In genomic region chr7:4806716-4807115, GRCm38 (mm10) we compare ENCODE assay signal across 9 mouse cellular contexts. TPM values are rescaled to one million over a fixed set of nuclear protein-coding genes. Genes with fewer than 3 reads are reported as not detected.
DNase-seq lines count a peak whose midpoint lies in the region; ATAC-seq lines count a peak whose summit lies in the region.
"Had no signal": no experiment of that assay in that cellular context is flagged by ENCODE, and none has a peak within 500 bp of the region (broad histone marks: within the 10 kb centered on the region; RNA-seq: fewer than 3 reads in every experiment).

No protein-coding gene starts in this region.

- peaks cover 21% of the 10 kb centered on the region for H3K36me3 ChIP-seq in heart, embryonic 11.5 days (ENCODE audit: control insufficient read depth, insufficient read depth, low read length)
- H3K36me3 ChIP-seq in intestine, embryonic 16.5 days (ENCODE audit: control insufficient read depth, insufficient read depth, low read length) = peaks cover 23% of the 10 kb centered on the region

- no peaks in the 10 kb centered on the region for H3K9me3 ChIP-seq in heart, embryonic 11.5 days (replicated peaks; ENCODE audit: control insufficient read depth, low read length)
- no peaks in the 10 kb centered on the region for H3K9me3 ChIP-seq in intestine, embryonic 16.5 days (ENCODE audit: control insufficient read depth, low read length)

- WGBS in heart, embryonic 11.5 days (ENCODE audit: insufficient replicate concordance) = 78% methylated on average over 7 of the region's 7 CpGs
- WGBS in intestine, embryonic 16.5 days = 86% methylated on average over 7 of the region's 7 CpGs

- H3K27me3 ChIP-seq in heart, embryonic 11.5 days (ENCODE audit: control insufficient read depth, insufficient read depth, low read length) = no peaks in the 10 kb centered on the region
- no peaks in the 10 kb centered on the region for H3K27me3 ChIP-seq in intestine, embryonic 16.5 days (replicated peaks; ENCODE audit: control insufficient read depth, insufficient read depth, low read length)

- H3K9ac ChIP-seq in heart, embryonic 11.5 days (ENCODE audit: low read depth, low read length) = no peak overlapping the region
- no peak overlapping the region for H3K9ac ChIP-seq in intestine, embryonic 16.5 days (ENCODE audit: low read depth, low read length)

- DNase-seq in heart, postnatal 25 days (ENCODE audit: low spot score) = no peak
- peak; percentile 83 for DNase-seq in ZHBTc4 (ENCODE audit: low read depth, low spot score)
- peak; percentile 32 to 42 for DNase-seq in natural killer cell, adult 2 months (ENCODE audit: low spot score in 2 of 2)
- no peak for DNase-seq in left cerebral cortex, postnatal 10 days (ENCODE audit: extremely low spot score in 1 of 2, low spot score in 2 of 2)
- DNase-seq in frontal cortex, postnatal 14 days (ENCODE audit: low spot score in 2 of 2) = no peak

- intact Hi-C loops in heart, postnatal 25 days (cut with DNase I) = loop anchor here (2.0 kb wide), 1 partner anchor 14 kb away; the partner anchor contains the start of gene Rpl28
- intact Hi-C loops in left cerebral cortex, postnatal 10 days (cut with DNase I) = no loop called here

- peak; percentile 55; the same call in 1 of the 2 replicates for ATAC-seq in heart, embryonic 11.5 days (replicated peaks; ENCODE audit: insufficient number of reproducible peaks, low FRiP score, low TSS enrichment)
- peak; percentile 76 for ATAC-seq in CD4-positive, CD25-positive, alpha-beta regulatory T cell, adult 4 months
- ATAC-seq in intestine, embryonic 16.5 days = peak; percentile 26; the same call in 1 of the 2 replicates

- H3K4me2 ChIP-seq in heart, embryonic 11.5 days = no peak overlapping the region; the same call in 1 of the 2 replicates
- H3K4me2 ChIP-seq in intestine, embryonic 16.5 days (ENCODE audit: low read depth, low read length) = no peak overlapping the region

- H3K27ac ChIP-seq in heart, embryonic 11.5 days (ENCODE audit: low read depth, low read length) = peak overlapping the region; percentile 73
- H3K27ac ChIP-seq in intestine, embryonic 16.5 days (ENCODE audit: low read length) = no peak overlapping the region

- no peak overlapping the region for H3K4me3 ChIP-seq in heart, embryonic 11.5 days (ENCODE audit: low read depth, low read length)
- H3K4me3 ChIP-seq in intestine, embryonic 16.5 days (ENCODE audit: low read length) = no peak overlapping the region

- peaks cover 16% of the 10 kb centered on the region for H3K4me1 ChIP-seq in heart, embryonic 11.5 days (ENCODE audit: control insufficient read depth, insufficient read depth, low read length)
- H3K4me1 ChIP-seq in intestine, embryonic 16.5 days (ENCODE audit: control insufficient read depth, insufficient read depth, low read length) = peaks cover 20% of the 10 kb centered on the region

RNA-seq across cellular contexts. Expression of gene Ube2s, which starts 5.7 kb away (rescaled TPM):
- polyA plus RNA-seq in heart, embryonic 11.5 days (2014; fragmentation: Nextera tagmentation; extraction: Ambion mirVana) = 317 and 378 TPM in 2 replicates
- 10 to 100 TPM; 84.6 to 93.3 TPM for total RNA-seq in heart, postnatal 25 days (2021)
- 10 to 100 TPM; 25.0 to 25.3 TPM for polyA plus RNA-seq in CD4-positive, CD25-positive, alpha-beta regulatory T cell, adult 4 months (2017; shearing (Covaris generic))
- 238 and 256 TPM in 2 replicates for polyA plus RNA-seq in intestine, embryonic 16.5 days (2015; fragmentation: Nextera tagmentation; extraction: Ambion mirVana)
- total RNA-seq in left cerebral cortex, postnatal 10 days (2021) = 100 to 1,000 TPM; 145 to 159 TPM

RNA-seq across cellular contexts. Expression of gene Rpl28, which starts 14.0 kb away (rescaled TPM):
- 143 and 156 TPM in 2 replicates for polyA plus RNA-seq in heart, embryonic 11.5 days (2014; fragmentation: Nextera tagmentation; extraction: Ambion mirVana)
- total RNA-seq in heart, postnatal 25 days (2021) = 100 to 1,000 TPM; 489 to 533 TPM
- 100 to 1,000 TPM; 446 to 574 TPM for polyA plus RNA-seq in CD4-positive, CD25-positive, alpha-beta regulatory T cell, adult 4 months (2017; shearing (Covaris generic))
- polyA plus RNA-seq in intestine, embryonic 16.5 days (2015; fragmentation: Nextera tagmentation; extraction: Ambion mirVana) = 320 and 345 TPM in 2 replicates
- total RNA-seq in left cerebral cortex, postnatal 10 days (2021) = 100 to 1,000 TPM; 484 to 532 TPM

RNA-seq across cellular contexts. Expression of gene Tmem238, which starts 17.3 kb away (rescaled TPM):
- polyA plus RNA-seq in heart, embryonic 11.5 days (2014; fragmentation: Nextera tagmentation; extraction: Ambion mirVana) = 2.2 and 2.4 TPM in 2 replicates
- 1 to 10 TPM; 3.5 to 4.3 TPM for total RNA-seq in heart, postnatal 25 days (2021)
- under 1 TPM in 1 of 2 experiments, not detected in 1; 0.86 TPM for polyA plus RNA-seq in CD4-positive, CD25-positive, alpha-beta regulatory T cell, adult 4 months (2017; shearing (Covaris generic))
- 32.8 and 35.9 TPM in 2 replicates for polyA plus RNA-seq in intestine, embryonic 16.5 days (2015; fragmentation: Nextera tagmentation; extraction: Ambion mirVana)
- total RNA-seq in left cerebral cortex, postnatal 10 days (2021) = 1 to 10 TPM; 4.1 to 5.2 TPM

RNA-seq across cellular contexts. Expression of gene Tmem190, which starts 24.0 kb away (rescaled TPM):
- polyA plus RNA-seq in heart, embryonic 11.5 days (2014; fragmentation: Nextera tagmentation; extraction: Ambion mirVana) = not detected in 2 replicates
- total RNA-seq in heart, postnatal 25 days (2021) = not detected
- not detected for polyA plus RNA-seq in CD4-positive, CD25-positive, alpha-beta regulatory T cell, adult 4 months (2017; shearing (Covaris generic))
- 0.75 and 1.0 TPM in 2 replicates for polyA plus RNA-seq in intestine, embryonic 16.5 days (2015; fragmentation: Nextera tagmentation; extraction: Ambion mirVana)
- total RNA-seq in left cerebral cortex, postnatal 10 days (2021) = not detected
- total RNA-seq: layer of hippocampus, adult 18-20 months had no signal

RNA-seq across cellular contexts. Expression of gene Il11, which starts 24.1 kb away (rescaled TPM):
- polyA plus RNA-seq in heart, embryonic 11.5 days (2014; fragmentation: Nextera tagmentation; extraction: Ambion mirVana) = not detected in 2 replicates
- total RNA-seq in heart, postnatal 25 days (2021) = under 1 TPM in 1 of 2 experiments, not detected in 1; 0.26 TPM
- under 1 TPM in 1 of 2 experiments, not detected in 1; 0.16 TPM for polyA plus RNA-seq in CD4-positive, CD25-positive, alpha-beta regulatory T cell, adult 4 months (2017; shearing (Covaris generic))
- polyA plus RNA-seq in intestine, embryonic 16.5 days (2015; fragmentation: Nextera tagmentation; extraction: Ambion mirVana) = 0.09 TPM in 1 of 2 replicates, not detected in the other
- total RNA-seq in left cerebral cortex, postnatal 10 days (2021) = 1 to 10 TPM in 1 of 2 experiments, under 1 TPM in 1; 0.73 to 1.1 TPM

Comparison
In these comparisons a context has a peak if more than half of its experiments do, and no peak if none do; other contexts are left out.
1. ATAC-seq: peak in every context shown above with its lines; median percentile 76 in CD4-positive, CD25-positive, alpha-beta regulatory T cell, adult 4 months; 55 in heart, embryonic 11.5 days; 26 in intestine, embryonic 16.5 days.
2. DNase-seq: peak in ZHBTc4 (single experiment) and natural killer cell, adult 2 months (2 of 2); none in heart, postnatal 25 days (single experiment), left cerebral cortex, postnatal 10 days (0 of 2) and frontal cortex, postnatal 14 days (0 of 2).
3. RNA of gene Tmem238, which starts 17.3 kb away (polyA plus RNA-seq): 32.8 to 35.9 TPM in intestine, embryonic 16.5 days; 2.2 to 2.4 TPM in heart, embryonic 11.5 days and 0.86 TPM in CD4-positive, CD25-positive, alpha-beta regulatory T cell, adult 4 months; every median in the first group is over 10 times any median in the second.